Mouse (Mus musculus): Measurements from ENCODE around the gene Rsc1a1.

- TF ChIP-seq CTCF (IDR thresholded peaks at IDR 0.05), result no peak
- TF ChIP-seq POLR2A (IDR thresholded peaks at IDR 0.05; ENCODE audit: insufficient read depth, low read depth, low read length), result no peak
- TF ChIP-seq EP300 (IDR thresholded peaks at IDR 0.05; ENCODE audit: insufficient read depth, low read depth, low read length), result no peak
Measured at GRCm38 (mm10) chr4:141672325-141672724, 13.1 kb downstream of the Rsc1a1 start.

All from heart, adult 2 months (tissue).